In the genomic region with DNA sequence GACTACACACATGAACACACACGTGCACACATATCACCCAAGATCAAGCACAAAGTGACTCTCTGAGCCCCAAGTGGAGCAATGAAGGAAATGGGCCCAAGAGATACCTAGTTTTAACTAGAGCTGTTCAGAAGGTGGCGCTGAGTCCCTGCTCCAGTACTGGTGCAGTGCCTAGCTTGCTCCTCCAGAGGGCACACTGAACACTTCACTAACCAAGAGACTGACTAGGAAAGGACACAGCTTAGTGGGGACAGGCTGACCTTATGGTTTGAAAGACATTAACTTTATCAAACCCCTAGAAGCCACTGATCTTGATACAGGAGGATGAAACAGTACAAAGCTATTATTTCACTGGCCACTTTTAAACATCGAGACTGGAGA, we compare ENCODE assay signal across 9 mouse cellular contexts.
DNase-seq lines count a peak whose midpoint lies in the region; ATAC-seq and TF ChIP-seq lines count a peak whose summit lies in the region.
"Had no signal": no experiment of that assay in that cellular context is flagged by ENCODE, and none has a peak within 500 bp of the region (broad histone marks: within the 10 kb centered on the region; RNA-seq: fewer than 3 reads in every experiment).

No protein-coding gene starts in this region.

- no peak overlapping the region for H3K4me2 ChIP-seq in forebrain, embryonic 12.5 days

- H3K4me1 ChIP-seq in ES-E14 (ENCODE audit: control insufficient read depth in 2 of 2, insufficient read depth in 2 of 2, low read length in 2 of 2, poor library complexity in 1 of 2): no peaks in the 10 kb centered on the region
- H3K4me1 ChIP-seq in forebrain, embryonic 12.5 days: peaks cover 3% of the 10 kb centered on the region; the same call in 1 of the 2 replicates
- H3K4me1 ChIP-seq in lung, adult 2 months (ENCODE audit: control insufficient read depth, insufficient read depth, low read length): no peaks in the 10 kb centered on the region; the same call in 1 of the 2 replicates
- 0 out of 2 replicates have a peak, but pooled peaks cover 2% of the 10 kb centered on the region for H3K4me1 ChIP-seq in olfactory bulb, adult 2 months (ENCODE audit: control insufficient read depth, insufficient read depth, low read length)

- ATAC-seq in forebrain, embryonic 12.5 days (ENCODE audit: low FRiP score): peak; percentile 60; the same call in 1 of the 2 replicates

- H3K9ac ChIP-seq in ES-E14 (ENCODE audit: insufficient read depth, low read depth, low read length, poor library complexity, severe bottlenecking): no peak overlapping the region
- no peak overlapping the region for H3K9ac ChIP-seq in forebrain, embryonic 12.5 days

- H3K27me3 ChIP-seq in forebrain, embryonic 12.5 days: no peaks in the 10 kb centered on the region
- H3K27me3 ChIP-seq: megakaryocyte, embryonic 14.5 days had no signal

- H3K36me3 ChIP-seq in ES-E14 (ENCODE audit: control insufficient read depth, insufficient read depth, low read length, poor library complexity, severe bottlenecking): no peaks in the 10 kb centered on the region
- H3K36me3 ChIP-seq in forebrain, embryonic 12.5 days (replicated peaks): no peaks in the 10 kb centered on the region

- no peak for TF ChIP-seq POLR2A in lung, adult 2 months (IDR thresholded peaks at IDR 0.05; ENCODE audit: borderline replicate concordance, extremely low read depth, low read depth, low read length)
- no peak for TF ChIP-seq POLR2A in olfactory bulb, adult 2 months (IDR thresholded peaks at IDR 0.05; ENCODE audit: insufficient read depth, low read depth, low read length)

- no peak overlapping the region for H3K4me3 ChIP-seq in ES-E14 (ENCODE audit: insufficient read depth in 1 of 2, low read depth in 1 of 2, low read length in 2 of 2, poor library complexity in 1 of 2, severe bottlenecking in 1 of 2)
- no peak overlapping the region for H3K4me3 ChIP-seq in forebrain, embryonic 12.5 days (replicated peaks)
- no peak overlapping the region for H3K4me3 ChIP-seq in lung, adult 2 months (replicated peaks; ENCODE audit: extremely low read depth, low read depth, low read length)
- no peak overlapping the region for H3K4me3 ChIP-seq in olfactory bulb, adult 2 months (ENCODE audit: insufficient read depth, low read depth, low read length)
- H3K4me3 ChIP-seq: megakaryocyte, embryonic 14.5 days had no signal

- DNase-seq in ES-E14 (ENCODE audit: low read depth, low spot score): peak; percentile 56
- peak; percentile 71 for DNase-seq in c-Kit-positive CD71-negative TER-119-negative erythroid progenitor cells, embryonic 14.5 days (ENCODE audit: low read depth)
- peak; percentile 68 for DNase-seq in heart, postnatal 25 days (ENCODE audit: low spot score)
- peak; percentile 80 to 94 for DNase-seq in layer of hippocampus, adult 18-20 months (ENCODE audit: low spot score in 2 of 2)
- peak; percentile 79 for DNase-seq in lung, adult 2 months
- peak; percentile 50 for DNase-seq in testis, postnatal 14 days (ENCODE audit: low spot score)

- in situ Hi-C loops in ES-E14 (cut with MboI; ENCODE audit: low sequenced_read_pairs in 2 of 2, unreplicated experiment in 2 of 2): no loop called here

- TF ChIP-seq CTCF in lung, adult 2 months (IDR thresholded peaks at IDR 0.05; ENCODE audit: insufficient read depth, low read length): peak; percentile 100
- 0 out of 2 replicates have a peak, but pooled peaks have one; percentile 49 for TF ChIP-seq CTCF in olfactory bulb, adult 2 months (IDR thresholded peaks at IDR 0.05; ENCODE audit: insufficient read depth, low read depth, low read length)

- no peaks in the 10 kb centered on the region for H3K9me3 ChIP-seq in ES-E14 (ENCODE audit: control insufficient read depth, insufficient read depth, low read depth, low read length)
- no peaks in the 10 kb centered on the region for H3K9me3 ChIP-seq in forebrain, embryonic 12.5 days
- H3K9me3 ChIP-seq: megakaryocyte, embryonic 14.5 days had no signal

- H3K27ac ChIP-seq in ES-E14 (ENCODE audit: insufficient read depth, low read depth, low read length, poor library complexity, severe bottlenecking): no peak overlapping the region
- H3K27ac ChIP-seq in forebrain, embryonic 12.5 days: no peak overlapping the region
- no peak overlapping the region for H3K27ac ChIP-seq in olfactory bulb, adult 2 months (ENCODE audit: insufficient read depth, low read depth, low read length)

- 29% methylated on average over 3 of the region's 3 CpGs for WGBS in forebrain, embryonic 12.5 days
- WGBS in lung, adult 2 months: 29% methylated on average over 3 of the region's 3 CpGs
- 37% methylated on average over 3 of the region's 3 CpGs for WGBS in olfactory bulb, adult 2 months

- intact Hi-C loops in heart, postnatal 25 days (cut with DNase I): loop anchor here (1.0 to 5.0 kb wide), 4 partner anchors 103 to 291 kb away; no protein-coding TSS in a partner anchor

TF ChIP-seq in ES-E14, 5 proteins besides CTCF, POLR2A, EP300 and RAD21:
- TF ChIP-seq ZNF384 (IDR thresholded peaks at IDR 0.05; ENCODE audit: low read depth, low read length): no peak
- TF ChIP-seq ZC3H11A (IDR thresholded peaks at IDR 0.05; ENCODE audit: borderline replicate concordance, low read depth, low read length): peak; percentile 93
- no peak for TF ChIP-seq MAFK (IDR thresholded peaks at IDR 0.05; ENCODE audit: insufficient read depth, low read depth, low read length)
TF ChIP-seq in ES-E14: peak in this region for 1.
